Mouse (Mus musculus) liver, embryonic 11.5 days (tissue): ENCODE data around the gene Nav2. TPM values are rescaled to one million over a fixed set of nuclear protein-coding genes. Genes with fewer than 3 reads are reported as not detected.
A peak's percentile ranks its signal among the peaks of the same experiment; 100 is the strongest.

ENCODE experiments used
- ATAC-seq: fragments of 200-750 bp; cut with Nextera tagmentation; replicated peaks from 2 replicates; pipeline ENCODE4 v1.8.0; 2017; ENCODE audit warnings: moderate number of reproducible peaks, mild to moderate bottlenecking, moderate TSS enrichment, moderate library complexity; ENCODE audit not compliant: low FRiP score
- DNase-seq: peaks from one replicate; pipeline ENCODE4 v3.0.0-alpha.2; 2017; ENCODE audit warnings: low spot score
- H3K27ac ChIP-seq: fragments of 300-500 bp; sonication (generic); 2 replicates; pipeline ENCODE4 v1.5.1; 2014; ENCODE audit warnings: mild to moderate bottlenecking, low read depth, low read length, control low read depth
- H3K27me3 ChIP-seq: fragments of 300-500 bp; sonication (generic); replicated peaks from 2 replicates; pipeline ENCODE4 v1.6.1; 2014; ENCODE audit warnings: low read length, mixed read lengths; ENCODE audit not compliant: control insufficient read depth, insufficient read depth
- H3K36me3 ChIP-seq: fragments of 300-500 bp; sonication (generic); 2 replicates; pipeline ENCODE4 v1.6.1; 2014; ENCODE audit warnings: mild to moderate bottlenecking, low read length, moderate library complexity, mixed read lengths; ENCODE audit not compliant: control insufficient read depth, insufficient read depth
- H3K4me1 ChIP-seq: fragments of 300-500 bp; sonication (generic); replicated peaks from 2 replicates; pipeline ENCODE4 v1.6.1; 2014; ENCODE audit warnings: low read length, mixed read lengths; ENCODE audit not compliant: control insufficient read depth, insufficient read depth
- H3K4me2 ChIP-seq: fragments of 300-500 bp; sonication (generic); 2 replicates; pipeline ENCODE4 v1.6.1; 2014; ENCODE audit warnings: mild to moderate bottlenecking, control low read depth, moderate library complexity
- H3K4me3 ChIP-seq: fragments of 300-500 bp; sonication (generic); 2 replicates; pipeline ENCODE4 v1.5.1; 2014; ENCODE audit warnings: low read depth, low read length, control low read depth
- H3K9ac ChIP-seq: fragments of 300-500 bp; sonication (generic); 2 replicates; pipeline ENCODE4 v1.6.1; 2014; ENCODE audit warnings: low read depth, low read length, control low read depth
- H3K9me3 ChIP-seq: fragments of 300-500 bp; sonication (generic); 2 replicates; pipeline ENCODE4 v1.6.1; 2016; ENCODE audit warnings: low read length, inconsistent platforms, mixed read lengths; ENCODE audit not compliant: control insufficient read depth
- WGBS: fragments of 180-500 bp; shearing (Covaris S2); extraction: QIAGEN DNeasy Blood & Tissue Kit; methylation state at CpG from one replicate; pipeline ENCODE4 v1.1.7; 2014; 5-methylcytosine and 5-hydroxymethylcytosine counted together
- polyA plus RNA-seq: library from polyadenylated mRNA; unstranded; fragments of >200 nt; fragmentation: Nextera tagmentation; extraction: Ambion mirVana; gene quantifications from 2 replicates; pipeline ENCODE4 v1.2.1, GENCODE M21; 2014

The Nav2 gene
- polyA plus RNA-seq, 1 experiment from 2014 or later, result 6.2 TPM

GRCm38 (mm10) chr7:48881971-48882609, 26.4 kb upstream of the Nav2 start:
- Histone ChIP-seq H3K27ac (peak overlapping the region; percentile 61), H3K36me3 (peaks cover 8% of the 10 kb centered on the region; the same call in 1 of the 2 replicates)

GRCm38 (mm10) chr7:48883525-48884265, 24.8 kb upstream of the Nav2 start:
- DNase-seq, result no peak
- WGBS, result 69% methylated on average over 4 of the region's 4 CpGs
- Histone ChIP-seq H3K36me3 (no peaks in the 10 kb centered on the region), H3K4me1 (peaks cover 15% of the 10 kb centered on the region), H3K9ac (no peak overlapping the region), H3K9me3 (no peaks in the 10 kb centered on the region), H3K27ac (no peak overlapping the region), H3K4me2 (no peak overlapping the region), H3K27me3 (peaks cover 4% of the 10 kb centered on the region; the same call in 1 of the 2 replicates), H3K4me3 (no peak overlapping the region)
- no peak for ATAC-seq

More at GRCm38 (mm10) chr7:48881971-48882609, 26.4 kb upstream of the Nav2 start:
- ATAC-seq (no peak), DNase-seq (peak; percentile 56)
- Histone ChIP-seq H3K4me3 (peak overlapping the region; percentile 78), H3K9ac (peak overlapping the region; percentile 79), H3K4me1 (peaks cover 19% of the 10 kb centered on the region), H3K9me3 (no peaks in the 10 kb centered on the region), H3K4me2 (peak overlapping the region; percentile 93), H3K27me3 (peaks cover 3% of the 10 kb centered on the region; the same call in 1 of the 2 replicates)
- under 1% methylated on average over 28 of the region's 28 CpGs for WGBS

GRCm38 (mm10) chr7:48884266-48884611, 24.3 kb upstream of the Nav2 start:
- Histone ChIP-seq H3K9ac (no peak overlapping the region), H3K27ac (no peak overlapping the region), H3K4me2 (no peak overlapping the region), H3K4me1 (peaks cover 12% of the 10 kb centered on the region), H3K27me3 (peaks cover 4% of the 10 kb centered on the region; the same call in 1 of the 2 replicates), H3K36me3 (no peaks in the 10 kb centered on the region), H3K9me3 (no peaks in the 10 kb centered on the region), H3K4me3 (no peak overlapping the region)
- ATAC-seq, result no peak
- 59% methylated on average over 5 of the region's 5 CpGs for WGBS
- DNase-seq, result no peak

GRCm38 (mm10) chr7:48887973-48888372, 20.5 kb upstream of the Nav2 start:
- 38% methylated on average over 8 of the region's 8 CpGs for WGBS
- no peaks in the 10 kb centered on the region for H3K36me3 ChIP-seq
- H3K4me2 ChIP-seq, result no peak overlapping the region
- H3K4me3 ChIP-seq, result no peak overlapping the region
- ATAC-seq, result no peak
- no peak overlapping the region for H3K9ac ChIP-seq
- H3K4me1 ChIP-seq, result no peaks in the 10 kb centered on the region
- H3K27ac ChIP-seq, result no peak overlapping the region
- DNase-seq, result no peak
- H3K27me3 ChIP-seq, result peaks cover 4% of the 10 kb centered on the region; the same call in 1 of the 2 replicates
- H3K9me3 ChIP-seq, result no peaks in the 10 kb centered on the region

GRCm38 (mm10) chr7:48888751-48889150, 19.8 kb upstream of the Nav2 start:
- no peak overlapping the region for H3K27ac ChIP-seq
- 58% methylated on average over 2 of the region's 2 CpGs for WGBS

DNA sequence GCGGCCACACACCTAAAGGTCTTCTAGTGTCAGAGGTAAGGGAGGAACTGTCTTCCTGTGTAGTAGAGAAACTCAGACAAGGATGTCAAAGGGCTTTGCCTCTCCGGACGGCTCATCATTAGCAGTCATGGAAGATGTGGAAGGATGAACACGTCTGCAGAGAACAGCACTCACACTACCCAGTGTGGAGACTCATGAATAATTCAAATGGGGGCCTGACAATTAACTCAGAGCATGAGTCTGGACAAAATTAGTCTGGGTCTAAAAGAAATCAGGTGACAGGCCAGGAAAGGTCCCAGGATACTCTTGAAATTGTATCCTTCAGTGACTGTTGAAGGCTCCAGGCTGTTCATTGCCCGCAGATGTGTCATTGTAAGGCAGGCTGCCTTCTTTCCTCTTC, 17.5 kb upstream of the Nav2 start:
- Histone ChIP-seq H3K4me3 (no peak overlapping the region), H3K4me1 (no peaks in the 10 kb centered on the region), H3K36me3 (no peaks in the 10 kb centered on the region), H3K27ac (no peak overlapping the region), H3K9me3 (no peaks in the 10 kb centered on the region), H3K9ac (no peak overlapping the region), H3K4me2 (no peak overlapping the region), H3K27me3 (peaks cover 4% of the 10 kb centered on the region; the same call in 1 of the 2 replicates)
- no peak for DNase-seq
- no peak for ATAC-seq
- 81% methylated on average over 5 of the region's 5 CpGs for WGBS

More at GRCm38 (mm10) chr7:48888751-48889150, 19.8 kb upstream of the Nav2 start:
- ATAC-seq, result peak; percentile 26; the same call in 1 of the 2 replicates
- no peak for DNase-seq
- Histone ChIP-seq H3K4me3 (no peak overlapping the region), H3K36me3 (no peaks in the 10 kb centered on the region), H3K27me3 (peaks cover 4% of the 10 kb centered on the region; the same call in 1 of the 2 replicates), H3K9ac (no peak overlapping the region), H3K9me3 (no peaks in the 10 kb centered on the region), H3K4me2 (no peak overlapping the region), H3K4me1 (no peaks in the 10 kb centered on the region)

DNA sequence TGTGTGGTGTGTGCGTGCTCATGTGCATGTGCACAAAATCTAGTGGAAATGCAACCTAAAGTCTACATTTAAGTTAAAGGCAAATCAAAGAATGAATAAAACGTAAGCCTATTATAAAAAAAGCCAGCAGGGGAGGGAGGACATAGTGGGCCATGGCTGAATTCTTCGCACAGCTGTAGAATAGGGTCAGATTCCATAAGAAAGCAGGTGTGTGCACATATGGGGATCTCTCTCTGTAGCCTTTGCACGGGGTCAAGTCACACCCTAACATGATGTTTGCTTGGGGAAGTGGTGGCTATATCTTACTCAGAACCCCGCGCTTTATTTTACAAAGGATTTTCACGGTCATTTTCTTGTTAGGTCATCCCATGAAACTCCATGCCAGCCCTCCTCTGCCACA, 15.4 kb upstream of the Nav2 start:
- 84% methylated on average over 7 of the region's 7 CpGs for whole genome bisulfite sequencing
- DNase-seq (no peak), ATAC-seq (no peak)
- Histone ChIP-seq H3K9me3 (no peaks in the 10 kb centered on the region), H3K36me3 (no peaks in the 10 kb centered on the region), H3K4me3 (no peak overlapping the region), H3K27ac (no peak overlapping the region), H3K9ac (no peak overlapping the region), H3K4me2 (no peak overlapping the region), H3K4me1 (no peaks in the 10 kb centered on the region), H3K27me3 (no peaks in the 10 kb centered on the region)

- H3K27me3 ChIP-seq, result no peaks in the 10 kb centered on the region
- 3% methylated on average over 6 of the region's 6 CpGs for WGBS
- DNase-seq (peak; percentile 56), ATAC-seq (0 out of 2 replicates have a peak, but pooled peaks have one; percentile 36)
- H3K4me3 ChIP-seq, result no peak overlapping the region
- no peak overlapping the region for H3K9ac ChIP-seq
- no peak overlapping the region for H3K4me2 ChIP-seq
- no peaks in the 10 kb centered on the region for H3K4me1 ChIP-seq
- H3K9me3 ChIP-seq, result no peaks in the 10 kb centered on the region
- no peaks in the 10 kb centered on the region for H3K36me3 ChIP-seq
- no peak overlapping the region for H3K27ac ChIP-seq
Measured at GRCm38 (mm10) chr7:48894152-48894551, 14.4 kb upstream of the Nav2 start.
